Mouse (Mus musculus) intestine, postnatal 0 days (tissue): ENCODE measurements around the gene Lpar5. TPM values are rescaled to one million over a fixed set of nuclear protein-coding genes. Genes with fewer than 3 reads are reported as not detected.
A peak's percentile ranks its signal among the peaks of the same experiment; 100 is the strongest.
"Not testable (repeated sequence)": the region's sequence is repeated elsewhere in the genome, so short reads cannot be mapped to it uniquely, and the experiment has no call there.

Experiments
- ATAC-seq: fragments of 200-750 bp; cut with Nextera tagmentation; 2 replicates; pipeline ENCODE4 v1.8.0; 2017; ENCODE audit warnings: mild to moderate bottlenecking, moderate TSS enrichment, moderate library complexity
- H3K27ac ChIP-seq: fragments of 300-500 bp; sonication (generic); 2 replicates; pipeline ENCODE4 v1.5.1; 2014; ENCODE audit warnings: mild to moderate bottlenecking, low read depth, low read length, moderate library complexity
- H3K27me3 ChIP-seq: fragments of 300-500 bp; sonication (generic); replicated peaks from 2 replicates; pipeline ENCODE4 v1.6.1; 2014; ENCODE audit warnings: low read length, mixed read lengths; ENCODE audit not compliant: control insufficient read depth, insufficient read depth
- H3K36me3 ChIP-seq: fragments of 300-500 bp; sonication (generic); 2 replicates; pipeline ENCODE4 v1.6.1; 2014; ENCODE audit warnings: mild to moderate bottlenecking, moderate library complexity; ENCODE audit not compliant: control insufficient read depth, insufficient read depth
- H3K4me1 ChIP-seq: fragments of 300-500 bp; sonication (generic); replicated peaks from 2 replicates; pipeline ENCODE4 v1.6.1; 2014; ENCODE audit warnings: antibody characterized with exemption, low read length, mixed read lengths; ENCODE audit not compliant: control insufficient read depth, insufficient read depth
- H3K4me2 ChIP-seq: fragments of 300-500 bp; sonication (generic); replicated peaks from 2 replicates; pipeline ENCODE4 v1.6.1; 2014; ENCODE audit warnings: low read depth, mild to moderate bottlenecking, moderate library complexity
- H3K4me3 ChIP-seq: fragments of 300-500 bp; sonication (generic); 2 replicates; pipeline ENCODE4 v1.5.1; 2014; ENCODE audit warnings: low read depth, low read length
- H3K9ac ChIP-seq: fragments of 300-500 bp; sonication (generic); 2 replicates; pipeline ENCODE4 v1.6.1; 2014; ENCODE audit warnings: mild to moderate bottlenecking, low read depth, low read length
- H3K9me3 ChIP-seq: fragments of 300-500 bp; sonication (generic); 2 replicates; pipeline ENCODE4 v1.6.1; 2016; ENCODE audit warnings: mixed run types; ENCODE audit not compliant: control insufficient read depth
- CTCF ChIP-seq: sonication (generic); IDR thresholded peaks from 2 replicates; pipeline ENCODE4 v1.5.1; 2016; ENCODE audit warnings: low read depth, mild to moderate bottlenecking, control low read depth, antibody characterized with exemption, moderate library complexity
- whole genome bisulfite sequencing: fragments of 180-500 bp; shearing (Covaris S2); extraction: QIAGEN DNeasy Blood & Tissue Kit; methylation state at CpG from one replicate; pipeline ENCODE4 v1.1.7; 2014; 5-methylcytosine and 5-hydroxymethylcytosine counted together
- polyA plus RNA-seq: library from polyadenylated mRNA; unstranded; fragments of >200 nt; fragmentation: Nextera tagmentation; extraction: Ambion mirVana; gene quantifications from 2 replicates; pipeline ENCODE4 v1.2.1, GENCODE M21; 2015

Lpar5 gene
- 9.2 and 9.9 TPM in 2 replicates for polyA plus RNA-seq

- H3K9me3 ChIP-seq, result no peaks in the 10 kb centered on the region
- peak; percentile 27 for ATAC-seq
- peak within 1 kb of the TSS; percentile 24 for H3K4me3 ChIP-seq
- no peaks in the 10 kb centered on the region for H3K27me3 ChIP-seq
- H3K9ac ChIP-seq, result no peak within 1 kb of the TSS; the same call in 1 of the 2 replicates
- 30% methylated on average over 8 of the region's 8 CpGs for WGBS
- H3K27ac ChIP-seq, result peak within 1 kb of the TSS; percentile 50
- 0 out of 2 replicates have a peak, but pooled peaks cover 4% of the 10 kb centered on the region for H3K4me1 ChIP-seq
- H3K4me2 ChIP-seq, result peak within 1 kb of the TSS; percentile 65
- TF ChIP-seq CTCF, result no peak
- no peaks in the 10 kb centered on the region for H3K36me3 ChIP-seq
Observed at GRCm38 (mm10) chr6:125067571-125067995, at the start of gene Lpar5. Gene Lpar5 (plus strand): TSS chr6:125067920.

- WGBS, result 33% methylated on average over 7 of the region's 9 CpGs
- H3K27me3 ChIP-seq, H3K4me1 ChIP-seq, H3K9me3 ChIP-seq, H3K4me3 ChIP-seq, H3K27ac ChIP-seq, H3K9ac ChIP-seq, H3K4me2 ChIP-seq: not testable (repeated sequence)
- peak; percentile 16; the same call in 1 of the 2 replicates for ATAC-seq
- peak; percentile 96 for TF ChIP-seq CTCF
- peaks cover 55% of the 10 kb centered on the region for H3K36me3 ChIP-seq
Observed at GRCm38 (mm10) chr6:125030532-125030931, 37.2 kb upstream of the Lpar5 start.

GRCm38 (mm10) chr6:125031604-125032003 is 36.1 kb upstream of the Lpar5 start:
- no peak overlapping the region for H3K4me2 ChIP-seq
- no peaks in the 10 kb centered on the region for H3K4me1 ChIP-seq
- no peak for ATAC-seq
- no peaks in the 10 kb centered on the region for H3K27me3 ChIP-seq
- H3K9ac ChIP-seq, result no peak overlapping the region
- H3K27ac ChIP-seq, result no peak overlapping the region
- TF ChIP-seq CTCF, result no peak
- no peaks in the 10 kb centered on the region for H3K9me3 ChIP-seq
- no peak overlapping the region for H3K4me3 ChIP-seq
- H3K36me3 ChIP-seq, result peaks cover 59% of the 10 kb centered on the region
- WGBS, result 90% methylated on average over 16 of the region's 16 CpGs

- no peaks in the 10 kb centered on the region for H3K27me3 ChIP-seq
- WGBS, result 94% methylated on average over 4 of the region's 4 CpGs
- H3K9me3 ChIP-seq, result no peaks in the 10 kb centered on the region
- no peak overlapping the region for H3K9ac ChIP-seq
- TF ChIP-seq CTCF, result no peak
- H3K36me3 ChIP-seq, result peaks cover 35% of the 10 kb centered on the region
- no peaks in the 10 kb centered on the region for H3K4me1 ChIP-seq
- no peak overlapping the region for H3K4me3 ChIP-seq
- H3K4me2 ChIP-seq, result peak overlapping the region; percentile 66
- no peak overlapping the region for H3K27ac ChIP-seq
- ATAC-seq, result no peak
Observed at GRCm38 (mm10) chr6:125038666-125039065, 29.1 kb upstream of the Lpar5 start.

- Histone ChIP-seq H3K4me2 (peak overlapping the region; percentile 66), H3K36me3 (peaks cover 35% of the 10 kb centered on the region), H3K27ac (no peak overlapping the region), H3K9ac (no peak overlapping the region), H3K4me1 (no peaks in the 10 kb centered on the region), H3K9me3 (no peaks in the 10 kb centered on the region), H3K27me3 (no peaks in the 10 kb centered on the region), H3K4me3 (peak overlapping the region; percentile 72)
- whole genome bisulfite sequencing, result 5% methylated on average over 8 of the region's 8 CpGs
- no peak for TF ChIP-seq CTCF
- ATAC-seq, result 0 out of 2 replicates have a peak, but pooled peaks have one; percentile 12
Observed at GRCm38 (mm10) chr6:125039131-125039530, 28.6 kb upstream of the Lpar5 start.

- H3K4me2 ChIP-seq, result peak within 1 kb of the TSS; percentile 66
- H3K9ac ChIP-seq, result peak within 1 kb of the TSS; percentile 62
- H3K4me3 ChIP-seq, result peak within 1 kb of the TSS; percentile 72
- H3K27ac ChIP-seq, result peak within 1 kb of the TSS; percentile 62; the same call in 1 of the 2 replicates
- under 1% methylated on average over 26 of the region's 26 CpGs for WGBS
- H3K9me3 ChIP-seq, result no peaks in the 10 kb centered on the region
- no peak for TF ChIP-seq CTCF
- H3K4me1 ChIP-seq, result no peaks in the 10 kb centered on the region
- no peaks in the 10 kb centered on the region for H3K27me3 ChIP-seq
- ATAC-seq, result peak; percentile 96
- H3K36me3 ChIP-seq, result peaks cover 38% of the 10 kb centered on the region
Observed at GRCm38 (mm10) chr6:125039533-125040153, 28.1 kb upstream of the Lpar5 start, which contains the start of gene Ing4. Gene Ing4 (plus strand): TSS chr6:125039760.
